Mouse (Mus musculus): ENCODE measurements around the gene Sall1.

Gene Sall1

DNA sequence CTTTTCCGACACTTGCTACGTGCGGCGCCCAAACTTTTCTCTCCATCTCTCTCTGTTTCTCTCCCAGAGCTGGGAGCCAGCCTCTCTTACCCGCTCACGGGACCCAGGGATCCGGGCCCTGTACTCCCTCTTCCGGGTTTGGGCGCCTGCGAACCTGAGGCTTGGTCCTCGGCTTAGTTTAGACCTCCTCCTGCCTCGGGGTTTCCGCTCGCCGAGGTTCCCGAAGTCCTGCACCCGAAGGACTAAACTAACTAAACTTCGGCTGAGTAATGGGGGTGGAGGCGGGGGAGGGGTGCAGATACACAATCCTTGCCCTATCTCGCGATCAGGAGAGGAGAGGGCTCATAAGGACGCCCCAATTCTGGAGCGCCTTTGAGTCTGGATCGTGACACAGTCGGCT lies at the start of gene Sall1:
Sall1 (minus strand) TSS at position 223 of the 400 bp plus-strand sequence.
- DNase-seq: no peak

DNA sequence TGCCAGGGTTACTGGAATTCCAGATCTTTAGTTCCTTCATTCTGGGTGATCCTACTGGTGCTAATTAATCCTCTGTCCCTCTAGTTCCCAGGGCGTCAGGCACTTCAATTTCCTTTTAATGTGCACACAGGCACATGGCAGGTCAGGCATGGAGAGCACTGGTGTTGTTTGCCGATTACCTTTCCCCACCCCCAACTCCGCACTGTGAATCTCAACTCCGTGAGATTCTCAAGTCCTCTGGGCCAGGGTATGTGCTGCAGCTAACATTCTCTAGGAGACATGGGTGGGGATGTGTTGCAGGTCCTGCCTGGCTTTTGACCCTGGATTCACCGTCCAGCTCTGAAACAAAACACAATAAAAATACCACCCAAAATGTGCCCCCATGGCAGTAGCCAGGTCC lies 46.0 kb upstream of the Sall1 start:
- DNase-seq: no peak

GRCm38 (mm10) chr8:89079147-89079546 lies 35.2 kb upstream of the Sall1 start:
- DNase-seq: no peak

DNA sequence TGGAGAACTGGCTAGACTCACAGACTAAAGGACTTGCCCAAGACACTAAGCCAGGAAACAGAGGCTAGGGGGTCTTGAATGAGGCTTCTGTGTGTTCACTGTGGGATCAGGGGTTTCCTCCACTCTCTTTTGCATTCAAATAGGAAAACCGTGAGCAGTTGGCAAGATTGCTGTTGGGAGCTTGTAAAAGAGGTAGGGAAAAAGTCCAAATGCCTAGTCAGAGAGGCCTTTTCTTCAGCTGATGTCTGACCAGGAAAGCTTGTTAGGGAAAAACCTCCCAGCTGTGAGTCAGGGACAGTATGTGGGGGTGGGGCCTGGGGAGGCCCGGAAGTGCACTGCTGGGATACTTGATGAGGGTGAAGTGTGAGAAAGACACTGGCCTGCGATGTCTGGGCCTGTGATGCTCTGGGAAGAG lies 29.0 kb upstream of the Sall1 start:
- DNase-seq: peak; percentile 13

DNA sequence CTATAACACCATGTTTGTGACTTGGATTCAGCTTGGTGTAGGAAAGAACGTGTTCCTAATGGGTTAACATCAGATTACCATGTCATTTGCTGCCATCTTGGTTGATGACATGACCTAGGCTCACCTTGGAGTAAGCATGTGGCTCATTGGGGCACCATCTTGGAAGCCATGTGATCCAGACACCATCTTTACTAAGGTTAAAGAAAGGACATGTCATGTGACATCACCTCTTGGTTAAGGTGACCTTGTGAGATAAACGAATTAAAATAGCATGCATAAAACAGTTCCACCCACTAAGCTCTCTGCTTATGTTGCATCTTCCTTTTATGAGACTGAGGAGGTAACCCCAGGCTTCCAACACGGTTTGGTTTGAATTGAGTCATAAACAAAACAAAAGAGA lies 23.5 kb upstream of the Sall1 start:
- no peak for DNase-seq

GRCm38 (mm10) chr8:89064042-89064441 lies 20.1 kb upstream of the Sall1 start:
- no peak for DNase-seq

- no peak for DNase-seq
These were observed 19.5 kb upstream of the Sall1 start for GRCm38 (mm10) chr8:89063366-89064040.

GRCm38 (mm10) chr8:89060717-89061116 lies 16.8 kb upstream of the Sall1 start:
- DNase-seq: no peak

DNA sequence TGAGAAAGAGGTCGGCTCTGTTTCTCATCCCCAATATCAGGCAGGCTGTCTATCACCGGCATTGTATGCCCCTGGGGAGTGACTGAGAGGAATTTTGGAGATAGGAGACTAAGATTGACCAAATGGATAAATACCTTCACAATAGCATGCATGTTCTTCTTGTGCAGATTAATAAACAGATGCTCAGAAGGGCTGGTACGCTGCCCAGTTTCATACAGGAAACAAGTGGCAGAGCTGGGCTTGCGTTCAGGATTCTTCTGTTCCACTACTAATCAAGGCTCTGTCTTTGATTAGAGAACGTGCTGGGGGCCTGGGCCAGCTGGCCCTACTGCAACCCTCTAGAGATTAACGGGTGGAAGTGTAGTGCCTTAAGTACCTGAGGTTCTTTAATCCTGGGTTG lies 15.5 kb upstream of the Sall1 start:
- DNase-seq: peak; percentile 30

DNA sequence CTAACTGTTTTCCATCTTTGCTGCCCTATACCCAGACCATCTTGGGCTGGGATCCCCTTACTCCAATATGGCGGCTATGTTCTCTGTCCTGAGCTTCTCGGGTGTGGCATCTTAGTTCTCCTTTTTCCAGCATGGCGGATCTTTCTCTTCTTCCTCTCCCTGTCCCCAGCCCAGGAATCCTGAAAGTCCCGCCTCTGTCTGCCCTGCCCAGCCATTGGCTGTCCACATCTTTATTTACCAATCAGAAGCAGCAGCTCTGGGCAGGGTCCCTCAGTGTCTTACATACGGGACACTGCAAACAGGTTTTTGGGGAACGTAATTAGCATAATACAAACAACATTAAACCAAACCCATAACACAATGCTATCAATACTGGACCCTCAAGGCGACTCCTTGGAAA lies 8.9 kb upstream of the Sall1 start:
- no peak for DNase-seq

GRCm38 (mm10) chr8:89046639-89047348 lies 2.8 kb upstream of the Sall1 start:
- no peak for DNase-seq

GRCm38 (mm10) chr8:89046226-89046625 lies 2.3 kb upstream of the Sall1 start:
- peak; percentile 33 for DNase-seq

- no peak for DNase-seq
These were observed 1.8 kb upstream of the Sall1 start for GRCm38 (mm10) chr8:89045726-89046125.

DNA sequence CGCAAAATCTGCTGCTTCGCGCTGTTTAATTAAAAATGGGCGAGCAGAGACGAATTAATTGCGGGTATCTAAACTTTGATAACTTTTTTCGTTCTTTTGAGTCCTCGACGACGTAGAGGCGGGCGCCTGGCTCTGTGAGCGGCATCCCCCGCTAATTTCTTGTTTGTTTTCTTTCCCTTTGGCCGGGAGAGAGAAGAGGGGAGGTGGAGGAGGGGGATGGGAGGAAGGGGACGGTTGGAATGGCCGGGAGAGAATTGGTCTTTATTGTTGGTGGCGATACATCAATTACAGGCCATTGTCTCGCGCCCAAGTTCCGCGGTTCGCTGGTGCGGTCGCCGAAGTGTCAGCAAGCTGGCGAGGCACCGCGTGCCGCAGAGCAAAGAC lies 1.2 kb upstream of the Sall1 start:
- DNase-seq: peak; percentile 44

DNA sequence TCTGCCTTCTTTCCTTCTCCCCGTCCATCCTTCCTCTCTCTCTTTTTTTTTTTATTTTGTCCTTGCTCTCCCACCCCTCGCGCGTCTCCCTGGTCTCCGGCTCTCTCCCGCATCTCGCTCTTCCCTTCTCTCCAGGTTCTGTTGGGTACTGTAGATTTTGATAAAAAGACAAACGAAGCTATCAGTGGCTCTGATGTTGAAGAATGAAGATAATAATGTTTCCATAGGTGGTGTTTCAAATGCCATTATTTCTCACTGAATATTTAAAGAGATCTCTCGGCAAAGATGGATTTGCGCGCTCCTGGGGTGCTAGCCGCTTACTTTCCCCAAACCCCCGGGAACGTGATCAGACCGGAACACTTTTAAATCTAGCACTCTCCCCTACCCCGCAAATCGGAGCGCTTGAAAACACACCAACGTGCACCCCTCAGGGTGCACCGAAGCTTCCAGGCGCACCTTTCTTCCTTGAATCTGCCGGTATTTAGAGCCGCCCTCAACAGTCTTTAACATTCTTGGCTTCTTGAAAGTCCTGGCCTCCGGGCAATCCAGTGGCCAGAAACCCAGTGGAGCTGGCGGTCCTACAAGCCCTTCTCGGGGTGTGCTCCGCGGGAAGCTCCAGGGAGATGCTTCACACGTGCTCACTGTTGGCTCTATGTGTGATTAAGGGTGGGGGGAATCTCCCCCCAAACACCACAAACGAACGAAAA lies 702 bp upstream of the Sall1 start:
- peak; percentile 33 for DNase-seq

- peak; percentile 66 for DNase-seq
These were observed 556 bp downstream of the Sall1 start for GRCm38 (mm10) chr8:89043371-89043841.

- peak; percentile 80 for DNase-seq
These were observed 1.2 kb downstream of the Sall1 start for GRCm38 (mm10) chr8:89042560-89043370.

DNA sequence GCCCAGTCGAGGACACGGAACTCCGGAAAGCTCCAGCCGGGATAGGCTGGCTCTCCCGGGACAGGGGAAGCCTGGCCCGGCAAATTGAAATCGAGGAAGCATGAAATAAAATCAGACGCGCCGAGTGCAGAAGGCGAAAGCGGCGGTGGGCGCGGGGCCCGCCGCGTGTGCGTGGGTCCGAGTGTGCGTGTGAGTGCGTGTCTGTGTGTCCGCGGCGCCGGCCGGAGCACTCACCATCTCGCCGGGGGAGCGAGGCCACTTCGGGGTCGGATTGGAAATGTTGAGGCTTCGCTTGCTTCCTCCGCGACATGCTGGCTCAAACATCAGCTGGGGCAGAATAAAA lies 1.9 kb downstream of the Sall1 start:
- DNase-seq: peak; percentile 33

GRCm38 (mm10) chr8:89041421-89042117 lies 2.4 kb downstream of the Sall1 start:
- no peak for DNase-seq

- DNase-seq: no peak
These were observed 3.1 kb downstream of the Sall1 start for GRCm38 (mm10) chr8:89040751-89041420.

DNA sequence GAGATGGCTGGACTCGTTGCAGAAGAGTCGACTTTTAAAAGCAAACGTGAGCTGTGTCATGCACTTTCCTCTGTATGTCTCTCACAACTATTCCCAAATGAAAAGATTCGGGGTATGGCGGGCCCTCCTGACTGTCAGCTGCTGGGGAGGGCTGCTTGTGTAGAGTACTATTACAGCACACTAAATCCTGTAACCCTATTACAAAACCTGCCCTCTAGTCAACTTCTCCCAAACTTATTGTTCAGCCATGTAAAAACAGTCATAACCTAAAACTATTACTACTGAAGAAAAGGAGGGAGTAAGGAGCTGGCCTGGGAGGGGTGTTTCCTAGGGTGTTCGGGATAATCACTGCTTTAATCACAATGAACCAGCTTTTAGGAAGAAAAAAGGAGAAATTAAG lies 4.1 kb downstream of the Sall1 start:
- DNase-seq: no peak

DNA sequence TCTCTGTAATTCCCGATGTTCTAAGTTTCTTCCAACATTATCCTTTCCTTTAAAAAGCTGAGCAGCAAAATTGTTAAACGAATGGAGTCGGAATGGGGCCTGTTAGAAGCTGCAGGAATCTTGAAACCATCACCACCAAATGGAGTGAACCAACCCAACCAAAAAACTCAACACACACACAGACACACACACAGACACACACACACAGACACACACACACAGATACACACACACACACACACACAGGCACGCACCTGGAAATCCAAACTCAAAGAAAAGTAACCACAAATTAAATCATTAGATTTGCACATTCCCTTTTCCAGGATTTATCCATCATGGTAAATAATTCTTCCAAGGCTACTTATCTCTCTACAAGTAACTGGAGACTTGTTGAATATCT lies 5.0 kb downstream of the Sall1 start:
- DNase-seq: no peak

All from right cerebral cortex, postnatal 4 days (tissue).